Mouse (Mus musculus) T-helper 1 cell (primary cell): ENCODE data around the gene Mas1.

Experiments used
- in situ Hi-C: fragments of 300-600 bp; cut with MboI, MseI; formaldehyde crosslinking; loops from one replicate; pipeline ENCODE4 v1.15.1; 2025; ENCODE audit warnings: high pct_unique_total_duplicates

The Mas1 gene

DNA sequence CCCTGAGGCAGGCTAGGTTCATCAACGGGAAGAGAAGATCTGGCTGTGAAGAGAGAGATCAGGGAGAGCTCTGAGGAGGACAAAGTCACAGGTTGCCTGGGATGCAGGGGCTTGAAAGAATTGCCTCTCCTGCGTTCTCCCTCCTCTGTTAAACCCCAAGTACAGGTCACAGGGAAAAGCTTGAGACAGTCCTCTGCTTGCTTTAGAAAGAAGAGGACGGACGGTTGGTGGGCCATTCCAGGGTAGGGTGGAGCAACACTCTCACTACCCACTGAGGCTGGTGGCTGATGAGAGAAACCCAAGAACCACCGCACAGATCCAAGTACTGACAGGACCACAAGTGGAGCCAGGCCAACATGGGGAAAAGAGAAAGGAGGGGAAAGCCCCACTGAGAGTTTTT lies 7.8 kb upstream of the Mas1 start, which contains the start of gene Mrgprh:
Mrgprh (plus strand) TSS at position 301 of the 400 bp plus-strand sequence.
- in situ Hi-C loops = loop anchor here (25.0 kb wide), 2 partner anchors 287 to 812 kb away; no protein-coding TSS in a partner anchor

DNA sequence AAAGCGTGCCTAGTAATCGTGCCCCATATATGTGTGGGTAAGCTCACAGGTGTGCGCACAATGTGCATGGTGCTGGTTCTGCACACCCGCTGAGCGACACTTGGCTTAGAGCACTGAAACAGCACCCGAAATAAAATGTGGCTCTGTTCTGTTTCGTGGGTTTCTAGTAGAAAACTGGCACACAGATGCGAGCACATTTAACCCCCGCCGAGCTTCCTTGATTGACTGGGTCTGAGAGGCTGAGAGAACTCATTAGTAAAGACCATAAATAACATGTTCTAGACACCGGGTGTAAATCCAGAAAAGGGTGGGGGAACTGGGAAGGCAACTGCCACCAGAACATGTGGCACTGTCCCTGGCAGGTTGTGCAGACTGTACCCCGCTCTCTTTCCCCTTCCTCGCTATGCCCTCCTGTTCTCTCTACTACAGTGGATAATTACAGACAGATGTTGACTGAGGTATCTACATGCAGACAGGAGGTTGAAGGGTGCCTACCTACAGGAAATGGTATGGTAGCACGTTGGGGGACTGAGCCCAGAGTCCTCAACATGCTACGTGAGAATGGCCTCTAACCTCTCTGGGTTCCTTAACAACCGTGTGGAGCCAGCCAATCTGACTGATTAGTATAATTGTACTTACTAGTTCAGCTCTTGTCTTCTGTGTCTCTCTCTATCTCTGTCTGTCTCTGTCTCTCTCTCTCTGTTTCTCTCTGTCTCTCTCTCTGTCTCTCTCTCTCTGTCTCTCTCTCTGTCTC lies 4.5 kb upstream of the Mas1 start:
- in situ Hi-C loops = no loop called here

DNA sequence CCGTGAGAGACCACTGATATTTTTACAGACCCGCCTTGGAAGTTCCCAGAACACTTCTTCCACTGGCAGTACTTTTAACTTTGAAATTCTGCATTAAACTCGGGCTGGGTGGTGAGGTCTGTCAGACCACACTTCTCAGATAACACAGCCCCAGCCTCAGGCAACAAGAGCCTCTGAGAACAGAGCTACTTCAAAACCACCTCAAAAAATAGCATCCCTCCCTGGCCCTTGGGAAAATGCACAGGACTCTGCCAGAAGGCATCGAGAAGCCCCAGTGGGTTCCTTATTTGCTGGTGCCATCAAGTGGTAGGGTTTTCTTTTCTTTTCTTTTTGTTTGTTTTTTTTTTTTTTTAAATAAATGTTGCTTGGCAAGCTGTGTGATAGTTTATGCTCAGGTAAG lies 697 bp upstream of the Mas1 start:
- in situ Hi-C loops = no loop called here

DNA sequence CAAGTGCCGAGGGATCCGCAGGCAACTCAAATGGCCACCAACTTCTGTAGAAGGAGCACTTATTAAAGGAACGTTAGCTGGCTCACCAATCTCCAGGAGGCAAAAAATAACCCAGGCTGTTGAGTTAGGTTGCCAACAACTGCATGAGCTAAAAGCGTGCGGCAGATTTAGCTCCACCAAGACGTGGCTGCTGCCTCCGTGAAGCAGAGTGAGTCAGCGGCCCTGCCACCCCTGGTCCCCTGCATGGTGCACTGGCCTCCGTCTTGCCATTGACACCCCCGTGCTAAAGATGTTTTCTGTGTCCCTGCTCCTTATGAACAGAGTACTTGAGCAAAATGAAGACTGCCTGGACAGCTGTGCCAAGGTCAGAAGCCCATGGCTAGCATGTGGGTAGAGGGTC lies 1.1 kb downstream of the Mas1 start:
- in situ Hi-C loops = no loop called here

DNA sequence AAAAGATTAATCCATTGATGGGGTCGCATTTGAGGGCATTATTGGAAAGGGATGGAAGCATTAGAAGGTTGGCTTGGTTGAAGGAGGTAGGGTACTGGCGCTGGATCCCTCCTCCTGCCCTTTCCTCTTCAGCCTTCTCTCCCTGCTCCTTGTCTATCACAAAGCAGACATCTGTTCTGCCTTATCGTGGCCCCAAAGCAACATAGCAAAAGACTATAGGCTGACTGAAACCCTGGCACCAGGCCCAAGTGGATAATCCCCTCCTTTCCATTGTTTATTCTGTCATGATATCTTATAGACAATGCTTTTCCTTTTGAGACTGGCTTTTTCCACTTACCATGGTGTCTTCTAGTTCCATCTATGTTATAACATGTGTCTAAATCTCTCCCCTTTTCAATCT lies 2.5 kb downstream of the Mas1 start:
- in situ Hi-C loops = no loop called here

DNA sequence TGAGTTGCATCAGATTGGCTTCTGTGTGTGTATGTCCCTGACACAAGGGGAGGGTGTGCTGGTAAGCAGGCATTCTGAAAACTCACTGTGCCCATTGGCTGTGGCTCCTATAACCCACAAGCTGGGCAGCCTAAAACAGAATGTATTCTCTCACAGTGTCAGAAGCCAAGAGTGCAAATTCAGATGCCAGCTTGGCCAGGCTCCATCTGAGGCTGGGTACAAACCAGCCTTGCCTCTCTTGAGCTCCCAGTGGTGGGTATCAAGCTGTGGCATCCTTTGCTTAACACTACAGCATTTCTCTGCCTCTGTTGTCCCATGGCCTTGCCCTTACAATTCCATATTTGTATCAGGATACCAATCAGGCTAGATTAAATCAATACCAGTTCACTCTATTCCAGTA lies 3.8 kb downstream of the Mas1 start:
- in situ Hi-C loops = no loop called here

DNA sequence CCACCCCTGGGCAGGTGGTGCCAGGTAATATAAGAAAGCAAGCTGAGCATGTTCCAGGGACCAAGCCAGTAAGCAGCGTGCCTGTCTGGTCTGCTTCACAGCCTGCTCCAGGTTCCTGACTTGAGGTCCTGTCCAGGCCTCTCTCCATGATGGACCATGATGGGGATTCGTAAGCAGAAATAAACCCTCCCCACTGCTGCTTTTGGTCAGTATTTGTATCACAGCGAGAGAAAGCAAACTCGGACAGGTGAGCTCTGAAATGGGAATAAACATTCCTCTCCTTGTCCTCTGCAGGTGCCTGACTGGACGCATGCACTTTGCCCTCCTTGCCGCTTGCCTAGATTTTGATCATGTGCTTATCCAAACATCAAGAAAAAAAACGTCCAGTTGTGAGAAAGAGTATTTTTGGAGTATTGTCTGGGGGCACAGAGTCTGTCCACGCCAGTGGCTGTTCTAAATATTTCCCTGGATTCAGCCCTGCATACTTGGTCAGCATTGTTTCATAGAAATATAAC lies 8.9 kb downstream of the Mas1 start:
- in situ Hi-C loops = loop anchor here (10.0 kb wide), 1 partner anchor 1084 kb away; no protein-coding TSS in a partner anchor

DNA sequence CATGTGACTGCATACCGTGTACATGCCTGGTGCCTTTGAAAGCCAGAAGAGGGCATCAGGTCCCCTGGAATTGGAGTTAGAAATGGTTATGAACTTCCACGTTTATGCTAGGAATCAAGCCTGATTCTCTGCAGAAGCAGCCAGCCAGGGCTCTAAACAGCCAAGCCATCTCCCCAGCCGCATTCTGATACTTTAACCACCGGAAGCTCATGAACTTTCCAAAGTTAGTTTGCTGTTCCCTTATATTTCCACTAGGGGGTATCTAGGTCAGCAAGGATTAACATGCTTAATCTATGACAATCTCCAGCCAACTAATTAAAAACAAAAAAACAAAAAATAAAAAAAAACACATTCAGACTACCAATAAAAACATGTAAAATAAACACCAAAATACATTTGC lies 9.9 kb downstream of the Mas1 start:
- in situ Hi-C loops = loop anchor here (10.0 kb wide), 1 partner anchor 1083 kb away; no protein-coding TSS in a partner anchor

DNA sequence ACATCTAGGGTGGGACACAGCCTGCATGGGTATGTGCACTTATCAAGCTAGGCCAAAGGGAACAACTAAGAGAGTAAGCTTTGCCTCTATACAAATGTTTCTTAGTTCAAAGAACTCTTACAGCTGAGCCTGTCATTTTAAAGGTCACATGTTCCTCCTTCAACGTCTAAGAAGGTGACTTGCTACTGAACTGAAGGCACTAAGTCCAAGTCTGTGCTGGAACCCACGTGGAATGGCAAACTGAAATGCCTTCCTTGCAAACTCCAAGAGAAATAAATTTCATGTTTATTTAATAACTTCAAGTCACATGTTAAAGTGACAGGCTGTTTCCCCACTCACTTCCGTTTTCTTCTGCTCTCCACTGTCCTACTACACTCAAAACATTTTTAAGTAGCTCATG lies 10.5 kb downstream of the Mas1 start:
- in situ Hi-C loops = loop anchor here (10.0 kb wide), 1 partner anchor 1083 kb away; no protein-coding TSS in a partner anchor

DNA sequence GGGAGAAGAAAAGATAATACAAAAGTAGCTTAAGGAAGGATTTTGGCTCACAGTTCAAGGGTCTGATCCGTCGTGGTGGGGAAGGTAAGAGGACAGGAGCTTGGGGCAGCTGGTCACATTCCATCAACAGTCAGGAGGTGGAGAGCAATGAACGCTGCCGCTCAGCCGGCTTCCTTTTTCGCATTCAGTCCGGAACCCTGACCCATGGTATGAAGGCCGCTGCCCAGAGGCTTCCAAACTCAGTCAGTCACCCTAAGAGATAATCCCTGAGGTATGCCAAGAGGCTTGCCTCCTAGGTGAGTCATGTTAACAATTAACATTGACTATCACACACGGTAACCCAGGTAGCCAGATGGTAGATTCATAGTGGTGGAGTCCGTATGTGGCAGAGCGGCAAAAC lies 13.6 kb downstream of the Mas1 start:
- in situ Hi-C loops = loop anchor here (10.0 kb wide), 1 partner anchor 1080 kb away; no protein-coding TSS in a partner anchor

DNA sequence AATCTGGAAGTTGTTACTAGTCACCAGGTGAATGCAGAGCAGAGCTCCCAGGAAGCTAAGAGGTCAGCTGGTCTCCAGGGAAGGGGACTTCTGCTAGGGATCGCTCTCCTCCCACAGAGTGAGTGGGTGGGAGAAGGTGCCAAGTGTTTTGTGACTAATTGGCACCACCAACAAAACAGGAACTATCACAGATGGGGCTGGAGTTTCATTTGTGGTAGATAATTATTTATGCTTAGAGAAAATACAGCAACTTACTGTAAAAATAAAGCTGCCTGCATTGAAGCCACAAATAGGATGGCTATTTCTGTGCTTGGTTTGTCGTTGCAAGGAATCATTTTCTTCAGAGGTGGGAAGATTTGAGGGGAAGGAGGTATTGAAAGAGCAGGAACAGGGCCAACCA lies 14.1 kb downstream of the Mas1 start:
- in situ Hi-C loops = loop anchor here (10.0 kb wide), 1 partner anchor 1079 kb away; no protein-coding TSS in a partner anchor

DNA sequence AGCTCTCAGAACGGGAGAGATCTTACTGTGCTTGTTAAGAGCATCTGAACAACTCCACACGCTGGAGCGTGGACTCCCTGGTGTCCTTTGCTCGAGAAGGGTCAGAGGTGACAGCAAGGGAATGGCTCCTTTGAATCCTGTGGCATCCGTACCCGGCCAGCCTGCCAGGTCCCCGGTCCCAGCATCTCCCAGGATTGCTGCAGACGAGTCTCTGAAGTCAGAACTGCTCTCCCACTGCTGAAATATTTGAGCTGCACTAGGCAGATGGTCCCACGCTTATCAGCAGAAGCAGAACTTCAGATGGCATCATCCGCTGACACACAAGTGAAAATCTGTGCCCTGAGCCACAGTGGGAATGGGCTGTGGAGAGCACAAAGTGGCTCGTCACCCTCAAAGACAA lies 16.3 kb downstream of the Mas1 start:
- in situ Hi-C loops = loop anchor here (10.0 kb wide), 1 partner anchor 1077 kb away; no protein-coding TSS in a partner anchor

DNA sequence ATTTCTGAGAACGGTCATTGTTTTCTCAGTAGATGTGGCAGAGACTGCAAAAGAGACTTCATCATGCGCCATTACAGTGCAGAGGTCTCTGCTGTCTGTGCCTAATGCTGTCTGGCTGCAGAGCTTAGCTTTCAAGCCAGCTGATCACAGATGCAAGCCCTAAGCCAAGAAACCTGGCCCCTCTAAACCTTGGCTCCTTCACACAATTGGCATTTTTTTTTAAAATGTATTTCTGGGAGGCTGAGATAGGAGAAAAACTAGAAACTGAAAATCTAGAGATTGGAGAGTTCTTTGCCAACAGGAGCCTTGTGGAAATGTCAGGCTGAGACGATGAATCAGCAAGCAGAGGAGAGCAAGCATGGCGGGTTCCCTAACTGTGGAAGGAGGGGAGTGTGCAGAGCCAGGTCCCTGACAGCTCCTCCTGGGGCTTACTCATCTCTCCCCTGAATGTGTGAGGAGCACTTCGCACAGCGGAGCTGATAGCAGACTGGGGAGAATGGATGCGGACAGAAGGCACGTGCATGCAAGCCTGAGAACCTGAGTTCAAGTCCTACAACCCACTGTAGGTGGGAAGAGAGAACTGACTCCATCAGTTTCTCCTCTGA lies 18.1 kb downstream of the Mas1 start:
- in situ Hi-C loops = loop anchor here (10.0 kb wide), 1 partner anchor 1075 kb away; no protein-coding TSS in a partner anchor

DNA sequence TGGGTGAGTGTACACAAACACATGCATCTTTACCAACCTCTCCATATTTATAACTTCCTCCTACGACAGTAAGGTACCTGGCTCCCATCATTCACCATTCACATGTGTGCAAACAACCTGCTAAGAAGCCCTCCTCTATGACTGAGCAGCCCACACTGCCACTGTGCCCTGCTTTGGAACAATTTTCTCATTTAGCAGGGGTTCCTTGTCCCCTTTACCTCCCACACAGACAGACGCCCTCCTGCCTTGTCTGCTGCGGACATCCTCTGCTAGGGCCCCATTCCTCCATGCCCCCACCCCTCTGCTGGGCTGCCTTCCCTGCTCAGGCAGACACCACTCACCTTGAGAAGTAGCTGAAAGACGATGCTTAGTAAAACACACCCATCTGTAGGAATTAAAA lies 20.2 kb downstream of the Mas1 start:
- in situ Hi-C loops = no loop called here

DNA sequence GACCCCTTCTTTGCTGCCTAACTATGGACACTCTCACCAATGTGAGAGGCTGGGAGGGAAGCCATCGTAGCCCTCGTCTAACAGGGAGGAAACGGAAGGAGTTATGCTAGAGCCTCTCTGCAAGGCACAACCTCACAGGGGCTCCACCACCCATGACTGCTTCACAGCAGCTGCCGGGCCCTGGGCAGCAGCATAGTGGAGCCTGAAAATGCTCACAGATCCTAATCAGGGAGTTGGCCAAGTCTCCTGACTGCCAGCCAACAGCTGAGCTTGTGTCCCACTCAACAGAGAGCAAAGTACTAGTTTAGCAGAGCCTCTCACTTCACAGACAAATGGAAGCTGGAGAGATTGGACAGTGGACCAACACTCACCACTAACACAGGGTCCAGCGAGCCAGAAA lies 21.5 kb downstream of the Mas1 start:
- in situ Hi-C loops = no loop called here

DNA sequence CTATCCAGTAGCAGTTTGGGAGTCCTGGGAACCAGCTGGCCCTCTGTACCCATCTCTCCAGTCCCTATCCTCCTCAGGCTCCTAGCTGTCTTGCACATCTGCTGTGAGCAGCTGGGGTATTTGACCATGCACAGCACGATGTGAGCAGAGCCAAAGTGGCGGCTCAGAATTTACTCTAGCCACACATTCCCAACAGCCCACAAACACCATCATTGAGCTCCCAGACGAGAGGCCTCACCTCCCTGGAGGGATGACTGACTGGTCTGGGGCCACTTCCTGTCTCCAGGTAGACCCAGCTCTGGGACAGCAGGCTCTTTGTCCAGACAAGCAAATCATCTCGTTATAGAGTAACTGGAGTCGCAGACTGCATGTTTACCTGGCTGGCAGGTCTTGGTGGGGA lies 22.1 kb downstream of the Mas1 start:
- in situ Hi-C loops = no loop called here

DNA sequence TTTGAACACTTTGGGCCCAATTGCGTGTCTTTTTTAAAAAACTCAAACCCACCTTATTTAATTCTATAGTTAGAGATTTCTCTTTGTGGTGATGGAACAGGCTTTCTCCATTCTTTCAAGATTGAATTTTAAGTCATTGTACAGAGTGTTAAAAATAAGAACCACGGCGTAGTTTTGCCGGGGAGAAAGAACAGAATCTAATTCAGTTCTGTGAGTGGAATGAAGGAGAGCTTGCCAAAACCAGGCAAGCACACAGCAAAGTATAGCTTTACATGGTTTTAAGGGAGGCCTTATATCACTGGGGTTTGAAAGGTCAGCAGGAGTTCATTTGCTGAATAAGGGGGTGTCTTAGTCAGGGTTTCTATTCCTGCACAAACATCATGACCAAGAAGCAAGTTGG lies 23.4 kb downstream of the Mas1 start:
- in situ Hi-C loops = no loop called here

DNA sequence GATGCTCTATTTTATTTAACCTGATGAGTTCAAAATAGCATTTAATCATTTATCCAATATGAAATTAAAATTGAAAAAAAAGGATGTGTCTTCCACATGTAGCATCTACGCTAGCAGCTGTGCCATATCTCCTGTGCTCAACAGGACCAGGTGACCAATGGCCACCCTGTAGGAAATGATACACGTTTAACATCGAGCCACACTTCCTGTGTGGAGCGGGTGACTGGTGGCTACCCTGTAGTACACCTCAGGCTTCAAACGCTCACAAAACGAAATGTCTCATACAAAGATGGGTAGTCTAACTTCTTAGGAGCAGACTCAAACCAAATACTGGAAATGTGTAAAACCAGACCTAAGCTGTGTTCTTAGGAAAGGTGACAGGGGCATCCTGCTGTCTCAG lies 24.1 kb downstream of the Mas1 start:
- in situ Hi-C loops = no loop called here

DNA sequence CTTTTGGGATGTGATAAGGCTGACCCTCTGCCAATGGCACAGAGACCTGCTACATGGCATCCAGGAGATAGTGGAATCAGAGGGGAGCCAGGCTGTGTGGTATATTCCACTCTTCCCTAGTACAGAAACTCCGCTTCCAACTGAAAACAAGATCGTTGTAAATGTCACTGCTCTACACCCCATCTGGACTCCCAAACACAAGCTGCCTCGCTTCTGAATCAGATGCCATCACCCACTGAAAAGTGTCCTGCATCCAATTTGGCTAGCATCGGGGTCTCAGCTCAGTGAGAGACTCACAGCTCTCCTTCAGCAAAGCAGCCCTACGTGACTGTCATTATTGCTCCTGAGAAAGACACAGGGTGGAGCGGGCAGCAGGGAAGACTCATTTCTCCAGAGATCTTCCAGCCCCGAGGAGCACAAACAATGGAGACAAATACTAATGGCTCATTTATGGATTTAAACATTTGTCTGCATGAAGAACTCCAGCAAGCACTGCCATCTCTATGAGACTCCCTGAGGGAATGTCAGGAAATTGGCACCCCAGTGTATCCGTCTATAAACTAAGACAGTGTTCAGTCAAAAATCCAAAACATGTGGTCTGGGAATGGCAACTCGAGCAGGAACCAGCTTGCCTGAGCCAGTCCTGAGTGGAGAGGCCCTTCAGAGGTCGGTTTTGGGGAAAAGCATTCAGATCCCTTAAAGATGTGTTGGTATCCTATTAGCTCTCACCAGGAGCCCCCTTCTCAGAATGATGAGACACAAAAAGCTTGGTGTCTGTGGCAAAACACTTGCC lies 28.3 kb downstream of the Mas1 start:
- in situ Hi-C loops = no loop called here

DNA sequence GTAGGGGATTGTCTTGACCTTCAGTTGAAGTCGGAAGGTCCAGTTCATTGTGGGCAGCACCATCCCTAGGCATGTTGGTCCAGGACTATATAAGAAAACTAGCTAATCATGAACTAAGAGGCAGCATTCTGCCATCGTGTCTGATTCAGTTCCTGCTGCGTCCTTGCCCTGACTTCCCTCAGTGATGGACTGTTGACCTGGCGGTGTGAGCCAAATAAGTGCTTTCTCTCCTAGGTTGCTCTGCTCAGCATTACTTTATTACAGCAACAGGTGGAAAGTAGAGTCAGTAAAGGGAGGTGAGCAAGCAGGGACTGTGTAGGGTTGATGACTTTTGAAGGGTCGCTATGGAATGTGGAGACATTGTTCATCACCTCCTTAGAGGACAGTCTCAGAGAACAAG lies 32.2 kb downstream of the Mas1 start:
- in situ Hi-C loops = no loop called here

DNA sequence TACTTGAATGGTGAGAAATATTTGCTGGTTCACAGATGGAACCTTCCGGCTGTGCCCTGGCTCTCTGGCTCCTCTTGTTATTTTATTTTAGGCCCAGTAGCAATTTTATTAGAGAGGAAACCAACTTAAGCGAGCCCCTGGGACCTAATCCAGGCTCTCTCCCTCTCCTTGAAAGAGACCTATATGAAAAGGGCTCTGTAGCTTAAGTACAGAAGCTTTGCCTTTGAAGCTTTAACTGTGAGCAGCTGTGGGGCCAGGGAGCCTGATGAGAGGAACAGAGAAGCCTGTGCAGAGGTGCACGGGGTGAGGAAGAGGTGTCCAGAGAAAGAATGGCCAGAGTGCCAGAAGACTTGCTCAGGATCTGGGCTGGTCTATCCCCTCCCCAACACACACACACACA lies 33.1 kb downstream of the Mas1 start:
- in situ Hi-C loops = no loop called here

DNA sequence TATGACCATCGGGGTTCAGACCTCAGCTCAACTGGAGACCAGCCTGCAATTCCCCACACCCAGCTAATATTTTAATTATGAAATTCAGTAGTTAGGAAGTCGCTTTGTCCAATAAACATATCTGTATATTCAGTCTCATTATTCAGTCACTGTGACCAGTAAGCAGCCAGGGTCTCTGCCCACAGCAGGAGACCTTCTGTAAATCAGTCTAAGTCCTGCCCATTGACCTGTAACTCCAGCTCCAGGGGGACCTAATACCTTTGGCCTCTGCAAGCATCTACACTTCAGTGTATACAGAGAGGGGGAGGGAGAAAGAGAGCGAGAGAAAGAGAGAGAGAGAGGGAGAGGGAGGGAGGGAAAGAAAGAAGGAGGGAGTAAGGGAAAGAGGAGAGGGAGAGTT lies 33.6 kb downstream of the Mas1 start:
- in situ Hi-C loops = no loop called here
